Mouse (Mus musculus) kidney, adult 2 months (tissue): Measurements from ENCODE around the gene Prkn.

ENCODE experiments used
- CTCF ChIP-seq: fragments of 200-500 bp; conservative IDR thresholded peaks from 2 replicates; pipeline ENCODE4 v1.5.1; 2011; ENCODE audit warnings: low read depth, mild to moderate bottlenecking, control low read depth, low read length, moderate library complexity, mixed read lengths; ENCODE audit not compliant: insufficient read depth, insufficient read length
- POLR2A ChIP-seq: fragments of 200-500 bp; IDR thresholded peaks from one replicate; pipeline ENCODE4 v1.6.1; 2011; ENCODE audit warnings: low read depth, low read length, control low read depth

DNA sequence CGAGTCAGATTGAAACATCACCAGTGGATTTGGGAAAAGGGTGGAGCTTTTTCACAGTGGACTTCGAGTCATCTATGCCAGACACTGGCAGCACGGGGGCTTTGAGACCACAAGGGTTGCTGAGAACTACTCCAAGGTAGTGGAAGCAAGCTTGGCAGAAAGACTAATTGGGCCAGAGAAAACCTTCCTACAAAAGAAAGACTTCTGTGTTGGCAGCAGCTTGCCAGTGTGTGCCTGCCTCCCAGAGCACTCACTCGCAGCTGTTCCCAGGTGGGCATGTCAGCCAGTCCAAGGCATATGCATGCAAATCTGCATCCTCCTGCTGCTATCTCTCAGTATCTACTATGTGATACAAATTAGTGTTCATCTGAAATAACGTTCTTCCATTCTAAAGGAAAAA lies 302.1 kb downstream of the Prkn start:
- TF ChIP-seq POLR2A (no peak), CTCF (no peak)
